Mouse (Mus musculus) myocyte (in vitro differentiated cells): ENCODE measurements at regions not wholly inside any gene's neighbourhood (a gene's known extent, or its start where the extent isn't known, plus 50 kb on each side); places are given as distances from the start of the nearest gene placed in this dataset.

Experiments
- CEBPB ChIP-seq: IDR thresholded peaks from 2 replicates; pipeline ENCODE4 v1.6.1; 2011; ENCODE audit warnings: mild to moderate bottlenecking, moderate library complexity; ENCODE audit not compliant: poor library complexity, insufficient read depth, severe bottlenecking
- E2F4 ChIP-seq: IDR thresholded peaks from one replicate; pipeline ENCODE4 v1.6.1; 2011; ENCODE audit warnings: mild to moderate bottlenecking, control low read depth, moderate library complexity; ENCODE audit not compliant: insufficient read depth
- MAX ChIP-seq: IDR thresholded peaks from one replicate; pipeline ENCODE4 v1.6.1; 2011; ENCODE audit warnings: low read depth, mild to moderate bottlenecking, control low read depth
- MYOD1 ChIP-seq, 3 experiments: IDR thresholded peaks; one replicate each; pipeline ENCODE4 v1.6.1; 2011; ENCODE audit warnings: control low read depth in 2 of 3, low read depth in 2 of 3, mild to moderate bottlenecking in 2 of 3, moderate library complexity in 1 of 3; ENCODE audit not compliant: insufficient read length in 2 of 3, control insufficient read depth in 1 of 3
- MYOG ChIP-seq, 3 experiments: IDR thresholded peaks; one replicate each; pipeline ENCODE4 v1.6.1; 2011; ENCODE audit warnings: control low read depth in 2 of 3, low read depth in 2 of 3, mild to moderate bottlenecking in 2 of 3; ENCODE audit not compliant: insufficient read length in 2 of 3, control insufficient read depth in 1 of 3, insufficient read depth in 1 of 3
- POLR2A ChIP-seq: IDR thresholded peaks from one replicate; pipeline ENCODE4 v1.6.1; 2011; ENCODE audit warnings: low read depth, mild to moderate bottlenecking, control low read depth, moderate library complexity; ENCODE audit not compliant: insufficient read length
- POLR2AphosphoS2 ChIP-seq: IDR thresholded peaks from one replicate; pipeline ENCODE4 v1.6.1; 2011; ENCODE audit warnings: low read depth, control low read depth; ENCODE audit not compliant: insufficient read length
- REST ChIP-seq: IDR thresholded peaks from one replicate; pipeline ENCODE4 v1.6.1; 2011; ENCODE audit warnings: mild to moderate bottlenecking, control low read depth, moderate library complexity; ENCODE audit not compliant: insufficient read depth, insufficient read length
- TCF12 ChIP-seq: IDR thresholded peaks from one replicate; pipeline ENCODE4 v1.6.1; 2011; ENCODE audit warnings: mild to moderate bottlenecking, control low read depth; ENCODE audit not compliant: poor library complexity, insufficient read depth, severe bottlenecking
- TCF3 ChIP-seq: IDR thresholded peaks from one replicate; pipeline ENCODE4 v1.6.1; 2011; ENCODE audit warnings: low read depth, control low read depth; ENCODE audit not compliant: insufficient read length
- USF1 ChIP-seq: IDR thresholded peaks from one replicate; pipeline ENCODE4 v1.6.1; 2011; ENCODE audit warnings: low read depth, mild to moderate bottlenecking, control low read depth, moderate library complexity

DNA sequence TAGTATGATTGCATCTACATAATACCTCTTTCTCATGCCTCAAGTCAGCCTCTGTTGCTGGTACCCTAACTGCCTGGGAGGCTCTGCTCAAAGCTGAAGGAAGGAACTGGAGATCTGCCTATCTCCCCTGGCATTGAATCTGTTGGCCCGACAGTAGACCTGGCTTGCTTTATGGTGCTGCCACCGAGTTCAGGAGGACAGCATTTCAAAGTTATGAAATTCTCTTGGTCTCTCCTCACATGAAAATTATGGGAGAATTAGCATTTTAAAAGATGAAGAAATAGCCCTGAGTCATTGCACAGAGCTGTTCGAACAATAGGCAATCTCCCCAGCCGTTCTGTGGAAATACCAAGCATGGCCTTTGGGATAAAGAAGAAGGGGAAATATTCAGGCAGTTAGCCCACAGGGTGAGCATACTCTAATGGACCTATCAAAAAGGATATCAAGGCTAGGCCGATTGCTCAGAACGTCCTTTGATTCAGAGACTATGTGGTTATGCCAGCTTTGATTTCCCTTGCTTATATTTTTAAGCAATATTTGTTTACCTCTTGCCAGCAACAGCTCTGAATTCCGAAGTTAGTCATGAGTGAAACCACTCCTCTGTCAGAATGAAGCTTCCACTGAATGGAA is 369.3 kb downstream of the Lmo4 start:
- TF ChIP-seq USF1 (no peak), POLR2A (no peak), TCF12 (no peak), MYOD1 (IDR thresholded peaks at IDR 0.05; ENCODE audit: control insufficient read depth in 1 of 3, insufficient read length in 2 of 3, low read depth in 2 of 3) (no peak), MYOG (IDR thresholded peaks at IDR 0.05; ENCODE audit: control insufficient read depth in 1 of 3, insufficient read depth in 1 of 3, insufficient read length in 2 of 3, low read depth in 2 of 3) (no peak), MAX (no peak), CEBPB (no peak), E2F4 (no peak), POLR2AphosphoS2 (no peak), REST (no peak), TCF3 (no peak)
